Mouse (Mus musculus): Measurements from ENCODE around the gene Tex2.

GRCm38 (mm10) chr11:106635946-106636345, 22.7 kb upstream of the Tex2 start:
- TF ChIP-seq CTCF (IDR thresholded peaks at IDR 0.05; ENCODE audit: low read depth, low read length) (no peak), GATA1 (IDR thresholded peaks at IDR 0.05; ENCODE audit: borderline replicate concordance, low read length) (no peak), TAL1 (conservative IDR thresholded peaks at IDR 0.05; ENCODE audit: low read depth, low read length) (no peak)

Measured in G1E (cell line).